In genomic region chr1:152809541-152810252, GRCm38 (mm10) we compare ENCODE assay signal across 9 mouse cellular contexts. TPM values are rescaled to one million over a fixed set of nuclear protein-coding genes. Genes with fewer than 3 reads are reported as not detected.
DNase-seq lines count a peak whose midpoint lies in the region; ATAC-seq and TF ChIP-seq lines count a peak whose summit lies in the region.
"Had no signal": no experiment of that assay in that cellular context is flagged by ENCODE, and none has a peak within 500 bp of the region (broad histone marks: within the 10 kb centered on the region; RNA-seq: fewer than 3 reads in every experiment).

No protein-coding gene starts in this region.

- ATAC-seq in kidney, postnatal 0 days (replicated peaks; ENCODE audit: low FRiP score, low read depth), result no peak; the same call in 1 of the 2 replicates
- no peak for ATAC-seq in granulocyte monocyte progenitor cell, adult 5-6 weeks (replicated peaks; ENCODE audit: poor library complexity, severe bottlenecking)

- in situ Hi-C loops in CH12.LX (cut with MboI; ENCODE audit: low pct_ligation_motif_present, low pct_unique_long_range_greater_than_20kb, low sequenced_read_pairs), result no loop called here

- H3K9ac ChIP-seq in CH12.LX (ENCODE audit: insufficient read depth, low read depth), result no peak overlapping the region
- no peak overlapping the region for H3K9ac ChIP-seq in kidney, postnatal 0 days (ENCODE audit: low read depth, low read length)

- H3K9me3 ChIP-seq in CH12.LX (replicated peaks; ENCODE audit: low read length), result no peaks in the 10 kb centered on the region
- H3K9me3 ChIP-seq in kidney, postnatal 0 days (replicated peaks; ENCODE audit: low read length), result no peaks in the 10 kb centered on the region

- no peak for TF ChIP-seq POLR2A in CH12.LX (IDR thresholded peaks at IDR 0.05; ENCODE audit: low read depth, low read length)

- TF ChIP-seq RAD21 in CH12.LX (IDR thresholded peaks at IDR 0.05; ENCODE audit: low read depth, low read length), result no peak

- dilution Hi-C loops in CH12.LX (cut with MboI; ENCODE audit: extremely low pct_ligation_motif_present, extremely low pct_unique_long_range_greater_than_20kb, low sequenced_read_pairs), result no loop called here

- peaks cover 29 to 48% of the 10 kb centered on the region in 2 experiments for H3K36me3 ChIP-seq in CH12.LX (replicated peaks in 1 of 2; ENCODE audit: control insufficient read depth in 1 of 2, insufficient read depth in 1 of 2, low read length in 1 of 2)
- no peaks in the 10 kb centered on the region for H3K36me3 ChIP-seq in kidney, postnatal 0 days (ENCODE audit: insufficient read depth, low read length)

- no peak for TF ChIP-seq EP300 in CH12.LX (IDR thresholded peaks at IDR 0.05; ENCODE audit: low read length)

- H3K79me2 ChIP-seq in CH12.LX (replicated peaks; ENCODE audit: control insufficient read depth, extremely low read depth, insufficient read depth, poor library complexity, severe bottlenecking), result peaks cover 19% of the 10 kb centered on the region

- no peaks in the 10 kb centered on the region for H3K27me3 ChIP-seq in CH12.LX (replicated peaks)
- no peaks in the 10 kb centered on the region for H3K27me3 ChIP-seq in kidney, postnatal 0 days (ENCODE audit: insufficient read depth, low read length)

- H3K27ac ChIP-seq in CH12.LX (ENCODE audit: insufficient read depth, low read depth), result no peak overlapping the region
- H3K27ac ChIP-seq in kidney, postnatal 0 days, result peak overlapping the region; percentile 39; the same call in 1 of the 2 replicates

- DNase-seq in CH12.LX (ENCODE audit: extremely low read depth) (no peak), ES-CJ7 (ENCODE audit: low read depth, low spot score) (peak; percentile 76)
- DNase-seq in heart, adult 8-10 months (ENCODE audit: low spot score), result peak; percentile 40
- DNase-seq in kidney, postnatal 0 days (ENCODE audit: low spot score), result peak; percentile 67
- no peak for DNase-seq in urinary bladder, postnatal 14 days (ENCODE audit: low spot score)
- DNase-seq in frontal cortex, postnatal 36 days (ENCODE audit: low spot score in 2 of 2), result no peak
- no peak for DNase-seq in cerebellum, postnatal 4 days (ENCODE audit: low spot score in 2 of 2)

- 20% methylated on average over 8 of the region's 8 CpGs for WGBS in kidney, postnatal 0 days

- H3K4me2 ChIP-seq in CH12.LX (ENCODE audit: insufficient read depth, low read depth, poor library complexity, severe bottlenecking), result peak overlapping the region; percentile 69; the same call in 1 of the 2 replicates
- no peak overlapping the region for H3K4me2 ChIP-seq in kidney, postnatal 0 days (ENCODE audit: low read length)

- peaks cover 13 to 55% of the 10 kb centered on the region in 2 experiments for H3K4me1 ChIP-seq in CH12.LX (ENCODE audit: control insufficient read depth in 1 of 2, insufficient read depth in 2 of 2)
- H3K4me1 ChIP-seq in kidney, postnatal 0 days (replicated peaks; ENCODE audit: insufficient read depth, low read length), result 0 out of 2 replicates have a peak, but pooled peaks cover 4% of the 10 kb centered on the region

- H3K4me3 ChIP-seq in CH12.LX (replicated peaks in 1 of 3; ENCODE audit: low read depth in 2 of 3, low read length in 2 of 3, poor library complexity in 1 of 3), result no peak overlapping the region
- no peak overlapping the region for H3K4me3 ChIP-seq in kidney, postnatal 0 days (replicated peaks; ENCODE audit: low read depth, low read length)

- TF ChIP-seq CTCF in CH12.LX (conservative IDR thresholded peaks at IDR 0.05 in 1 of 2, IDR thresholded peaks at IDR 0.05 in 1 of 2; ENCODE audit: low read depth in 2 of 2, low read length in 2 of 2), result no peak
- peak; percentile 26; the same call in 1 of the 2 replicates for TF ChIP-seq CTCF in kidney, postnatal 0 days (IDR thresholded peaks at IDR 0.05; ENCODE audit: low read depth)

TF ChIP-seq in CH12.LX, 34 proteins besides CTCF, POLR2A, EP300 and RAD21:
- TF ChIP-seq NRF1 (IDR thresholded peaks at IDR 0.05; ENCODE audit: low read depth, low read length) (no peak), USF2 (conservative IDR thresholded peaks at IDR 0.05; ENCODE audit: low read depth, low read length) (no peak), PAX5 (IDR thresholded peaks at IDR 0.05; ENCODE audit: low read length) (no peak), ZC3H11A (IDR thresholded peaks at IDR 0.05; ENCODE audit: low read depth, low read length) (no peak), JUND (conservative IDR thresholded peaks at IDR 0.05; ENCODE audit: low read depth, low read length) (no peak), SIN3A (IDR thresholded peaks at IDR 0.05; ENCODE audit: low read length) (no peak), MYC (IDR thresholded peaks at IDR 0.05; ENCODE audit: low read depth, low read length) (no peak), CHD1 (IDR thresholded peaks at IDR 0.05; ENCODE audit: low read depth, low read length) (no peak), IRF4 (IDR thresholded peaks at IDR 0.05; ENCODE audit: low read depth, low read length) (no peak), ETS1 (conservative IDR thresholded peaks at IDR 0.05; ENCODE audit: low read depth, low read length) (no peak), MAZ (IDR thresholded peaks at IDR 0.05; ENCODE audit: low read depth, low read length) (no peak), E2F4 (IDR thresholded peaks at IDR 0.05; ENCODE audit: insufficient replicate concordance, low read depth, low read length) (no peak), TCF12 (IDR thresholded peaks at IDR 0.05; ENCODE audit: low read depth, low read length) (no peak), MXI1 (IDR thresholded peaks at IDR 0.05; ENCODE audit: low read depth, low read length) (no peak)

RNA-seq across cellular contexts. Expression of gene Ncf2, which starts 9.7 kb away (rescaled TPM):
- total RNA-seq in CH12.LX (2012; rRNA removed) (82.5 and 89.2 TPM in 2 replicates), CH12.LX (2014; rRNA removed) (89.9 and 99.9 TPM in 2 replicates)
- polyA plus RNA-seq in CH12.LX (2012; ENCODE audit: insufficient read length, low read depth), result 82.6 and 85.8 TPM in 2 replicates
- 1 to 10 TPM; 2.3 to 4.3 (median 3.9) TPM for total RNA-seq in heart, adult 8-10 months (2022)
- 7.3 and 8.3 TPM in 2 replicates for polyA plus RNA-seq in kidney, postnatal 0 days (2015; fragmentation: Nextera tagmentation; extraction: Ambion mirVana)
- 102 and 121 TPM in 2 replicates for total RNA-seq in granulocyte monocyte progenitor cell, adult 5-6 weeks (2014; fragmentation: Nextera tagmentation)
- 118 and 136 TPM in 2 replicates for total RNA-seq in granulocyte monocyte progenitor cell, adult 5-6 weeks (2017)

RNA-seq across cellular contexts. Expression of gene Arpc5, which starts 43.4 kb away (rescaled TPM):
- 125 and 128 TPM in 2 replicates for total RNA-seq in CH12.LX (2012; rRNA removed)
- total RNA-seq in CH12.LX (2014; rRNA removed), result 399 and 408 TPM in 2 replicates
- polyA plus RNA-seq in CH12.LX (2012; ENCODE audit: insufficient read length, low read depth), result 232 and 260 TPM in 2 replicates
- total RNA-seq in heart, adult 8-10 months (2022), result 10 to 100 TPM; 21.9 to 27.8 (median 25.9) TPM
- polyA plus RNA-seq in kidney, postnatal 0 days (2015; fragmentation: Nextera tagmentation; extraction: Ambion mirVana), result 294 and 307 TPM in 2 replicates
- 175 and 199 TPM in 2 replicates for total RNA-seq in granulocyte monocyte progenitor cell, adult 5-6 weeks (2014; fragmentation: Nextera tagmentation)
- 115 and 134 TPM in 2 replicates for total RNA-seq in granulocyte monocyte progenitor cell, adult 5-6 weeks (2017)

RNA-seq across cellular contexts. Expression of gene Rgl1, which starts 43.5 kb away (rescaled TPM):
- total RNA-seq in CH12.LX (2012; rRNA removed), result 0.25 and 0.42 TPM in 2 replicates
- 0.68 and 0.74 TPM in 2 replicates for total RNA-seq in CH12.LX (2014; rRNA removed)
- 1.7 and 1.8 TPM in 2 replicates for polyA plus RNA-seq in CH12.LX (2012; ENCODE audit: insufficient read length, low read depth)
- 10 to 100 TPM; 30.2 to 37.8 (median 35.0) TPM for total RNA-seq in heart, adult 8-10 months (2022)
- polyA plus RNA-seq in kidney, postnatal 0 days (2015; fragmentation: Nextera tagmentation; extraction: Ambion mirVana), result 59.4 and 60.9 TPM in 2 replicates
- 1.6 and 3.3 TPM in 2 replicates for total RNA-seq in granulocyte monocyte progenitor cell, adult 5-6 weeks (2014; fragmentation: Nextera tagmentation)
- 0.46 and 2.1 TPM in 2 replicates for total RNA-seq in granulocyte monocyte progenitor cell, adult 5-6 weeks (2017)

RNA-seq across cellular contexts. Expression of gene Apobec4, which starts 59.3 kb away (rescaled TPM):
- total RNA-seq in CH12.LX (2012; rRNA removed) (not detected in 2 replicates), CH12.LX (2014; rRNA removed) (not detected in 2 replicates)
- not detected in 2 replicates for polyA plus RNA-seq in CH12.LX (2012; ENCODE audit: insufficient read length, low read depth)
- not detected for total RNA-seq in heart, adult 8-10 months (2022)
- polyA plus RNA-seq in kidney, postnatal 0 days (2015; fragmentation: Nextera tagmentation; extraction: Ambion mirVana), result not detected in 2 replicates
- not detected in 2 replicates for total RNA-seq in granulocyte monocyte progenitor cell, adult 5-6 weeks (2014; fragmentation: Nextera tagmentation)
- total RNA-seq in granulocyte monocyte progenitor cell, adult 5-6 weeks (2017), result not detected in 2 replicates
- polyA plus RNA-seq: cortical plate, adult 2 months had no signal

Comparison
In these comparisons a context has a peak if more than half of its experiments do, and no peak if none do; other contexts are left out.
1. DNase-seq: peak in ES-CJ7 (single experiment), heart, adult 8-10 months (single experiment) and kidney, postnatal 0 days (single experiment); none in CH12.LX (single experiment), urinary bladder, postnatal 14 days (single experiment), frontal cortex, postnatal 36 days (0 of 2) and cerebellum, postnatal 4 days (0 of 2).
2. RNA of gene Ncf2, which starts 9.7 kb away (total RNA-seq): 102 to 136 TPM in granulocyte monocyte progenitor cell, adult 5-6 weeks and 82.5 to 99.9 TPM in CH12.LX; 2.3 to 4.3 TPM in heart, adult 8-10 months; every median in the first group is over 10 times any median in the second.
3. RNA of gene Arpc5, which starts 43.4 kb away (total RNA-seq): 125 to 408 TPM in CH12.LX and 115 to 199 TPM in granulocyte monocyte progenitor cell, adult 5-6 weeks; 21.9 to 27.8 TPM in heart, adult 8-10 months; every median in the first group is over 4 times any median in the second.
4. RNA of gene Rgl1, which starts 43.5 kb away (total RNA-seq): 30.2 to 37.8 TPM in heart, adult 8-10 months; 0.46 to 3.3 TPM in granulocyte monocyte progenitor cell, adult 5-6 weeks and 0.25 to 0.74 TPM in CH12.LX; every median in the first group is over 4 times any median in the second.